Mouse (Mus musculus) megakaryocyte, embryonic 14.5 days (primary cell): Measurements from ENCODE around the gene Ints12.

ENCODE experiments used
- FLI1 ChIP-seq: IDR thresholded peaks from 2 replicates; pipeline ENCODE4 v1.6.1; 2012; ENCODE audit warnings: low read length, inconsistent platforms, mixed read lengths
- GATA1 ChIP-seq: IDR thresholded peaks from 3 replicates; pipeline ENCODE4 v1.6.1; 2012; ENCODE audit warnings: mixed read lengths, low read length, inconsistent platforms, borderline replicate concordance

DNA sequence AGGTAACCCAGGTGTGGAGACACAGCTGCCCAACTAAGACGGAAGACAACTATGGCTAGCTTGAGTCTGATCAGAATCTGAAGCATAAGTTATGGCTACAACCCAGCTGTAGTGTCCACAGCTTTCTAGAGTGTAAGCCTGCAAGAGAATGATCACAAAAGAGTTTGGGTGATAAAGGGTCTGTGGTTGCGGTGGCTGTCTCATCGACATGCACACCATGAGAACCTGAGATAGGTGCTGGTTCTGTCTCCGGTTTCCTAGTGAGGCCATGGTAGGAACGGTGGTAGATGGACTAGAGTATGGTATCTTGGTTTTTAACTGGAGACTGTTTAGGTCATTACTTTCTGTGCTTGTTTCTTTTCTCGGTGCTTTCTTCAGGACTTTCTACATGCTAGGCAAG, 6.3 kb downstream of the Ints12 start:
- no peak for TF ChIP-seq GATA1
- TF ChIP-seq FLI1: no peak
